Mouse (Mus musculus): Measurements from ENCODE around the gene Fam20a. TPM values are rescaled to one million over a fixed set of nuclear protein-coding genes. Genes with fewer than 3 reads are reported as not detected.

The Fam20a gene
- polyA plus RNA-seq, 1 experiment from 2014 or later, result 12.5 TPM

- Histone ChIP-seq H3K4me3 (ENCODE audit: low read depth, low read length) (no peak overlapping the region), H3K9ac (replicated peaks; ENCODE audit: low read depth) (no peak overlapping the region)
Measured at GRCm38 (mm10) chr11:109653201-109653600, 68.9 kb downstream of the Fam20a start.

GRCm38 (mm10) chr11:109652505-109652904, 69.6 kb downstream of the Fam20a start:
- Histone ChIP-seq H3K4me3 (ENCODE audit: low read depth, low read length) (peak overlapping the region; percentile 100), H3K4me1 (ENCODE audit: insufficient read depth, low read depth, low read length) (peaks cover 20% of the 10 kb centered on the region; the same call in 1 of the 2 replicates), H3K36me3 (ENCODE audit: insufficient read depth, low read length) (no peaks in the 10 kb centered on the region), H3K27me3 (replicated peaks; ENCODE audit: insufficient read depth, low read length) (no peaks in the 10 kb centered on the region), H3K9ac (replicated peaks; ENCODE audit: low read depth) (peak overlapping the region; percentile 94; the same call in 1 of the 2 replicates), H3K27ac (ENCODE audit: low read length) (no peak overlapping the region), H3K4me2 (replicated peaks; ENCODE audit: low read depth, low read length) (peak overlapping the region; percentile 86), H3K9me3 (ENCODE audit: low read length) (no peaks in the 10 kb centered on the region)
- no peak for TF ChIP-seq EP300 (IDR thresholded peaks at IDR 0.05)
- DNase-seq (ENCODE audit: low spot score), result no peak
- ATAC-seq, result no peak
- 20% methylated on average over 6 of the region's 6 CpGs for WGBS

More at GRCm38 (mm10) chr11:109653201-109653600, 68.9 kb downstream of the Fam20a start:
- Histone ChIP-seq H3K27ac (ENCODE audit: low read length) (no peak overlapping the region), H3K27me3 (replicated peaks; ENCODE audit: insufficient read depth, low read length) (no peaks in the 10 kb centered on the region), H3K9me3 (ENCODE audit: low read length) (no peaks in the 10 kb centered on the region), H3K4me1 (ENCODE audit: insufficient read depth, low read depth, low read length) (peaks cover 20% of the 10 kb centered on the region; the same call in 1 of the 2 replicates), H3K4me2 (replicated peaks; ENCODE audit: low read depth, low read length) (peak overlapping the region; percentile 86), H3K36me3 (ENCODE audit: insufficient read depth, low read length) (no peaks in the 10 kb centered on the region)
- 54% methylated on average over 8 of the region's 8 CpGs for WGBS
- DNase-seq (ENCODE audit: low spot score) (peak; percentile 52), ATAC-seq (no peak)
- TF ChIP-seq CTCF (IDR thresholded peaks at IDR 0.05) (no peak), EP300 (IDR thresholded peaks at IDR 0.05) (no peak)

GRCm38 (mm10) chr11:109651566-109652024, 70.5 kb downstream of the Fam20a start:
- Histone ChIP-seq H3K4me1 (ENCODE audit: insufficient read depth, low read depth, low read length) (peaks cover 20% of the 10 kb centered on the region; the same call in 1 of the 2 replicates), H3K4me3 (ENCODE audit: low read depth, low read length) (peak overlapping the region; percentile 100), H3K9ac (replicated peaks; ENCODE audit: low read depth) (peak overlapping the region; percentile 94), H3K9me3 (ENCODE audit: low read length) (no peaks in the 10 kb centered on the region), H3K27me3 (replicated peaks; ENCODE audit: insufficient read depth, low read length) (no peaks in the 10 kb centered on the region), H3K4me2 (replicated peaks; ENCODE audit: low read depth, low read length) (peak overlapping the region; percentile 86), H3K36me3 (ENCODE audit: insufficient read depth, low read length) (no peaks in the 10 kb centered on the region), H3K27ac (ENCODE audit: low read length) (peak overlapping the region; percentile 97)
- DNase-seq (ENCODE audit: low spot score) (peak; percentile 65), ATAC-seq (peak; percentile 10)
- under 1% methylated on average over 21 of the region's 21 CpGs for WGBS
- TF ChIP-seq EP300 (IDR thresholded peaks at IDR 0.05), result no peak
- no peak for TF ChIP-seq CTCF (IDR thresholded peaks at IDR 0.05)

GRCm38 (mm10) chr11:109650788-109651565, 71.1 kb downstream of the Fam20a start:
- peak overlapping the region; percentile 100 for H3K4me3 ChIP-seq (ENCODE audit: low read depth, low read length)
- under 1% methylated on average over 43 of the region's 90 CpGs for WGBS
- peak overlapping the region; percentile 97 for H3K27ac ChIP-seq (ENCODE audit: low read length)
- no peak for TF ChIP-seq EP300 (IDR thresholded peaks at IDR 0.05)
- no peak for TF ChIP-seq CTCF (IDR thresholded peaks at IDR 0.05)
- H3K9me3 ChIP-seq (ENCODE audit: low read length), result no peaks in the 10 kb centered on the region
- no peaks in the 10 kb centered on the region for H3K36me3 ChIP-seq (ENCODE audit: insufficient read depth, low read length)
- H3K27me3 ChIP-seq (replicated peaks; ENCODE audit: insufficient read depth, low read length), result no peaks in the 10 kb centered on the region
- peaks cover 20% of the 10 kb centered on the region; the same call in 1 of the 2 replicates for H3K4me1 ChIP-seq (ENCODE audit: insufficient read depth, low read depth, low read length)
- ATAC-seq (peak; percentile 94), DNase-seq (ENCODE audit: low spot score) (peak; percentile 97)
- peak overlapping the region; percentile 86 for H3K4me2 ChIP-seq (replicated peaks; ENCODE audit: low read depth, low read length)
- peak overlapping the region; percentile 94 for H3K9ac ChIP-seq (replicated peaks; ENCODE audit: low read depth)

GRCm38 (mm10) chr11:109649975-109650701, 71.9 kb downstream of the Fam20a start:
- peak overlapping the region; percentile 97 for H3K27ac ChIP-seq (ENCODE audit: low read length)
- TF ChIP-seq CTCF (IDR thresholded peaks at IDR 0.05) (no peak), EP300 (IDR thresholded peaks at IDR 0.05) (no peak)
- H3K9ac ChIP-seq (replicated peaks; ENCODE audit: low read depth), result peak overlapping the region; percentile 94; the same call in 1 of the 2 replicates
- H3K9me3 ChIP-seq (ENCODE audit: low read length), result no peaks in the 10 kb centered on the region
- under 1% methylated on average over 31 of the region's 31 CpGs for WGBS
- peaks cover 20% of the 10 kb centered on the region; the same call in 1 of the 2 replicates for H3K4me1 ChIP-seq (ENCODE audit: insufficient read depth, low read depth, low read length)
- H3K36me3 ChIP-seq (ENCODE audit: insufficient read depth, low read length), result no peaks in the 10 kb centered on the region
- H3K4me2 ChIP-seq (replicated peaks; ENCODE audit: low read depth, low read length), result peak overlapping the region; percentile 86
- DNase-seq (ENCODE audit: low spot score), result peak; percentile 80
- H3K4me3 ChIP-seq (ENCODE audit: low read depth, low read length), result peak overlapping the region; percentile 100
- H3K27me3 ChIP-seq (replicated peaks; ENCODE audit: insufficient read depth, low read length), result no peaks in the 10 kb centered on the region
- ATAC-seq, result peak; percentile 60

GRCm38 (mm10) chr11:109649206-109649605, 72.9 kb downstream of the Fam20a start, which contains the start of gene Prkar1a:
TSS of gene Prkar1a (plus strand) at chr11:109649405.
- Histone ChIP-seq H3K4me2 (replicated peaks; ENCODE audit: low read depth, low read length) (peak within 1 kb of the TSS; percentile 86), H3K27me3 (replicated peaks; ENCODE audit: insufficient read depth, low read length) (no peaks in the 10 kb centered on the region), H3K9me3 (ENCODE audit: low read length) (no peaks in the 10 kb centered on the region), H3K4me1 (ENCODE audit: insufficient read depth, low read depth, low read length) (peaks cover 20% of the 10 kb centered on the region; the same call in 1 of the 2 replicates), H3K4me3 (ENCODE audit: low read depth, low read length) (peak within 1 kb of the TSS; percentile 100), H3K27ac (ENCODE audit: low read length) (peak within 1 kb of the TSS; percentile 97), H3K36me3 (ENCODE audit: insufficient read depth, low read length) (no peaks in the 10 kb centered on the region), H3K9ac (replicated peaks; ENCODE audit: low read depth) (0 out of 2 replicates have a peak within 1 kb of the TSS, but pooled peaks have one; percentile 94)
- ATAC-seq (no peak), DNase-seq (ENCODE audit: low spot score) (no peak)
- TF ChIP-seq EP300 (IDR thresholded peaks at IDR 0.05), result no peak
- TF ChIP-seq CTCF (IDR thresholded peaks at IDR 0.05), result no peak
- 4% methylated on average over 8 of the region's 8 CpGs for WGBS
